Mouse (Mus musculus) cerebellum, adult 8-10 months (tissue): ENCODE results near the gene Gnai3.

Experiments used
- DNase-seq: peaks from one replicate; pipeline ENCODE4 v3.0.0; 2022

Gnai3 gene

GRCm38 (mm10) chr3:108076836-108077235, 69.1 kb downstream of the Gnai3 start:
- no peak for DNase-seq

DNA sequence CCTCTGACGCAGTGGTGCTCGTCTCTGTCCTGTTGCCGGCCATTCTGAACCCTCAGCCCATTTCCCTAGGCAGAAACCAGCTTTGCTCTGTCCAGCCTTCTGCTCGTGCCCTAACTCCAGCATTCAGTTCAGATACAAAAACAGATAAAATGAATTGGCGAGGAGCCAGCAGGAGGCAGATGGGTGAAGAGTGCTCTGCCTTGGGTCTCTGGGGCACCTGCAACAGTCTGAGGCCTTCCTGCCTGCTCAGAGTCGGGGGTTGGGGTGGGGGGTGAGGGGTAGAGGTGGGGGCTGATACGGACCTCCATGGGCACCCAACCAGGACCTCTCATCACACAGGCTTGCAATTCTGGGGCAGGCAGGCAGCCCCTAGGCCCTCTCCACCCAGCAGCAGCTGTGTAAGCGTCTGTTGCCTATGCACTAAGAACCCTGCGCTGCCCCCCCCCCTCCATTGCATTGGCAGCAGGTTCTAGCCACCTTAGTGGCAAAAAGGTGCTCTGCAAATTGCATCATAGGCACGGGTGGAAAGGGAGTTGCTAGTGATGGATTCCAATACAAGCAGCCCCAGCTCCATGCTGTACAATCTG, 72.9 kb downstream of the Gnai3 start:
- no peak for DNase-seq

DNA sequence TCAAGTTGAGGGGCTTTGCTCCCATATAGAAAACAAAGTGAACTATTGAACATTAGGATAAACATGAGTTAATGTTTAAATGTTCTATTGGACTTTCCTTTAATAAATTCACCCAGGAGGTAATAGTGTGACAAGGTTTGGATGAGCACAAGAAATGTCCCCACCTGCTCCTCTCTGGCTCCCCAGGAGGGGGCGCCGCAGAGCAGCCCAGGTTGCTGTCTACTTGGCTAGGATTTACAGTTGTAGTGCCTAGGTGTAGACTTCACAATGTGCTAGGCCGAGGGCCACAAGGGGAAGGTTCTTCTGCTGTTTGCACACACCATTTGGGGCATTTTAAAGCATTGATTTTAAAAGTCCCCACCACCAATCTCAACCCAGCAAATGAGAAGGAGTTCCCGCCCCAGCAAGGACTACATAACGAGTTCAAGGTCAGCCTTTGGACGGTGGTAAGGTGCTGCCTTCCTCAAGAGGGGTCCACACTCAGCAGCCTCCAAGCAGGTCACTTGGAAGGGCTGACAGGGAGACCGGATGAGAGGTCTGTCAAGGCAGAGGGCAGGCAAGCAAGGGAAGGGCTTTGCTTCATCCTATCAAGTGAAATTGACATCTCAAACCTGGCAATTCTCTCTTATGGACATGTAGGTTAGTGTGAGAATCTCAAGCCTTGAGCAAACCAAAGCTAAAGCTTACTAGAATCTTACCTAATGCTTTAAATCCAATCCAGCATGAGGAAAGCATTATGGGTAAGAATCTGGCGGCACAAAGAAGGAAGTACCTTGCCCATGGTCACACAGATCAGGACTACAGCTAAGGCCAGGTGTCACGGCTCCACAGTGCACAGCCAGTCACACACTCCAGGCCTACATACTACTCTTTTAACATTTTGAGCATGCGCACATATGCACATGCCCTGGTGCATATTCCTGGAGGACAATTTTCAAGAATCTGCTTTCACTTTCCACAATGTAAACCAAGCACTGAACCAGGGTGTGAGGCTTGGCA, 75.4 kb downstream of the Gnai3 start:
- peak; percentile 68 for DNase-seq

DNA sequence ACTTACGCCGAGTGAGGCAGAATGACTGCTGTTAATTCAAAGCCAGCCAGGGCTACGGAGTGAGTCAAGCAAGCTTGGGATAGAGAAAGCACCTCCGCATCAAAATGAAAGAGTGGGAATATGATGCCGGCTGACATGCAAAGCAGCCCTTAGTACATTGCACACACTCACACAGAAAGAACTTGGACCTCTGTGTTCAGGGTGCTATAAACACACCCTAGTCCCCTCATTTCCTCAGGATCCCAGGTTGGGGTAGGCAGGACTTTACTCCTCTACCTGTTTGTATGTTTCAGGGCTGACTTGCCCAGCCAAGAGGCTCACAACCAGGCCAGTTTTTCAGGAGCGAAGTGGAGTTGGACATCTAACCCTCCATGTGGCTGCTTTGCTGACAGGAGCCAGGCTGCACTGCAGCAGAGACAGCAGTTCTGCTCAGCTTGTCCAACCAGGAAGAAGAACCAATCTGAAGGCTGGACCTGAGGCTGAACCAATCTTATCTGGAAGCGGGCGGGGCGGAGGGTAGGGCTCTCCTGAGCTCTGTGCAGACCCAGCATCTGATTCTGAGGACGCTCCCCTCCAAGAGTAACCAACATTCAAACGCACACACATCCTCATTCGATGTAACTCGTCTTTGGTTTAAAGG, 76.6 kb downstream of the Gnai3 start:
- no peak for DNase-seq

DNA sequence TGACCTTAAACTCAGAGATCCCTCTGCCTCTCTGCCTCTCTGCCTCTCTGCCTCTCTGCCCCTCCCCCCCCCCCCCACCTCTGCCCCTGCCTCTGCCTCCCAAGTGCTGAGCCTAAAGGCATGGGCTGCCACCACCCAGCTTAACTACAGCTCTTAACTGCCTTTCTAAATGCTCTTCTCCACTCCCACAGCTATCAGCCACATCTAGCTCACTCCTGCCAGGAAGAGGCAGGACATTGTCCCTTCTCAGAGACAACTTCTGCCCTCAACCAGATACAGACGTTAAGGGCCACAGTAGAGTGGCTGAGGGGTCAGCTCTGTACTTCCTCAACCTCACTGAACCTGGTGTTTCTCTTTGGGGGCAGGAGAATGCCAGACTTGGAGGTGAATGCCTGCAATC, 77.1 kb downstream of the Gnai3 start:
- DNase-seq: no peak

DNA sequence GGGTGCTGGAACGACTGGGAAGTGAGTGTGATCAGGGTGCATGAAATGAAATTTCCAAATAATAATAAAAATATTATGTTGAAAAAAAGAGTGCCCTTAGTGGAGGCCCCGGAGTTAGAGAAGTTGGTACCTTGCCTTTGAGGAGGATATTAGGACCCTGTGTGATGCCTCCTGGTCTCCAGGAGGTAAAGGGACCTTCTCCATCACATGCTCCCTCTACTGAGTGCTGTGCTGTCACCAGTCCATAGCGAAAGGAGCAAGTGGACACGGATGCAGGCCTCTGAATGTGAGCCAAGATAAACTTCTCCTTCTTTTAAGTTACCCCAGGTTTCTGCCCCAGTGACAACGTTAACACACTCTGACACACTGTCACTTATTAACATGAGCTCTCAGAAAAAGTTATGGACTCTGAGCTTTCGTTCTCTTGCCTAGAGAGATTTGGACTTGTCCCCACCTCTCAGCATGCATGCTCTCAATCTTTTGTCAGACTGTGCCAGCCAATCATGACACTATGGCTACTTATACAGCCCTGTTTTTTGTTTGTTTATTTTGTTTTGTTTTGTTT, 78.5 kb downstream of the Gnai3 start:
- no peak for DNase-seq

GRCm38 (mm10) chr3:108065551-108065950, 80.4 kb downstream of the Gnai3 start:
- DNase-seq: no peak

- DNase-seq: no peak
These were observed 81.3 kb downstream of the Gnai3 start for GRCm38 (mm10) chr3:108064672-108065071.

DNA sequence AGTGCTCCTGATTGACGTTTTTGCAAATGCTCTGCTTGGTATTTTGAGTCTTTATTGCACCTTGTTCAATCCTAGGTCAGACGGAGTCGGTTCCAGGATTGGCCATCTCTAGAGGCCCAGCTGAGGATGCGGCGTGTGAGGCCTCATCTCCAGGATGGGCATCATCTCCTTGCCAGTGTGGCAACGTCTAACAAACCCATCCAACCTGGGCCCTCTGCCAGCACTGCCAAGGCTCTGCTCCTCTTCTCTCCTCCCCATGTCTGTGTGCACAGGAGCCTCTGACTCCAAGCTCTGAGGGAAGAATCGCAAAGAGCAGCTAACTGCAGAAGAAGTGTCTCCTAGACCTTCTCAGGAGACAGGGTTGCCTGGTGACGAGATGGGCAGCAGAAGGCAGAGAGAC, 83.3 kb downstream of the Gnai3 start:
- DNase-seq: no peak

GRCm38 (mm10) chr3:108061420-108061819, 84.5 kb downstream of the Gnai3 start:
- peak; percentile 53 for DNase-seq
